Mouse (Mus musculus) midbrain, embryonic 13.5 days (tissue): ENCODE measurements at regions not wholly inside any gene's neighbourhood (a gene's known extent, or its start where the extent isn't known, plus 50 kb on each side); places are given as distances from the start of the nearest gene placed in this dataset.
A peak's percentile ranks its signal among the peaks of the same experiment; 100 is the strongest.

ENCODE experiments used
- ATAC-seq: fragments of 200-750 bp; cut with Nextera tagmentation; 2 replicates; pipeline ENCODE4 v1.8.0; 2017; ENCODE audit warnings: mild to moderate bottlenecking, moderate TSS enrichment, moderate library complexity
- H3K27ac ChIP-seq: fragments of 300-500 bp; sonication (generic); 2 replicates; pipeline ENCODE4 v1.5.1; 2015; ENCODE audit warnings: inconsistent platforms, mild to moderate bottlenecking, moderate library complexity
- H3K27me3 ChIP-seq: fragments of 300-500 bp; sonication (generic); 2 replicates; pipeline ENCODE4 v1.6.1; 2015; ENCODE audit warnings: mild to moderate bottlenecking, inconsistent platforms
- H3K36me3 ChIP-seq: fragments of 300-500 bp; sonication (generic); 2 replicates; pipeline ENCODE4 v1.6.1; 2015; ENCODE audit warnings: mild to moderate bottlenecking, inconsistent platforms
- H3K4me1 ChIP-seq: fragments of 300-500 bp; sonication (generic); replicated peaks from 2 replicates; pipeline ENCODE4 v1.6.1; 2015; ENCODE audit warnings: inconsistent platforms
- H3K4me2 ChIP-seq: fragments of 300-500 bp; sonication (generic); replicated peaks from 2 replicates; pipeline ENCODE4 v1.6.1; 2015; ENCODE audit warnings: moderate library complexity, mild to moderate bottlenecking, inconsistent platforms
- H3K4me3 ChIP-seq: fragments of 300-500 bp; sonication (generic); replicated peaks from 2 replicates; pipeline ENCODE4 v1.5.1; 2015; ENCODE audit warnings: mild to moderate bottlenecking, inconsistent platforms
- H3K9ac ChIP-seq: fragments of 300-500 bp; sonication (generic); replicated peaks from 2 replicates; pipeline ENCODE4 v1.6.1; 2015; ENCODE audit warnings: mild to moderate bottlenecking, inconsistent platforms
- H3K9me3 ChIP-seq: fragments of 300-500 bp; sonication (generic); 2 replicates; pipeline ENCODE4 v1.6.1; 2016; ENCODE audit warnings: mild to moderate bottlenecking, inconsistent platforms
- WGBS: fragments of 180-500 bp; shearing (Covaris S2); methylation state at CpG from one replicate; pipeline ENCODE4 v1.1.7; 2015; 5-methylcytosine and 5-hydroxymethylcytosine counted together

DNA sequence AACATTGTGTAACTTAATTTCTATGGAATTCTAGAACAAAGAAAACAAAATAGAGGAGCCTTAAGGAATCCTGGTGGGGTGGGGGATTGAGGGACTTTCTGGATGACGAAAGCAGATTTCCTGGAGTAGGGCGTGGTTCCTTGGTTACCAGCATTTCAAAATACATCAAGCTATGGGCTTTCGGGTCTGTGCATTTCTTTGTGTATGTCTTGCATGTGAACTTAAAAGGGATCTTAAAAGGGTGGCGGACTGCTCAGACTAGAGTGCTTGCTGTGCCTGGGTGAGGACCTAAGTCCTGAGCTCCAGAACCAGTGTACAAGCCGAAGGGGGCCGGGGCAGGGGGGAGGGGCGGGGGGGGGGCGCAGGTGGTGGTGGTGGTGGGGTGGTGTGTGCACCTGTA, 91.5 kb upstream of the Slc45a1 start:
- no peaks in the 10 kb centered on the region for H3K36me3 ChIP-seq
- no peaks in the 10 kb centered on the region for H3K9me3 ChIP-seq
- no peak overlapping the region for H3K4me3 ChIP-seq
- H3K9ac ChIP-seq: no peak overlapping the region
- 0 out of 2 replicates have a peak, but pooled peaks have one; percentile 46 for ATAC-seq
- no peak overlapping the region for H3K27ac ChIP-seq
- no peaks in the 10 kb centered on the region for H3K27me3 ChIP-seq
- peaks cover 16% of the 10 kb centered on the region; the same call in 1 of the 2 replicates for H3K4me1 ChIP-seq
- WGBS: 66% methylated on average over 8 of the region's 8 CpGs
- H3K4me2 ChIP-seq: no peak overlapping the region

DNA sequence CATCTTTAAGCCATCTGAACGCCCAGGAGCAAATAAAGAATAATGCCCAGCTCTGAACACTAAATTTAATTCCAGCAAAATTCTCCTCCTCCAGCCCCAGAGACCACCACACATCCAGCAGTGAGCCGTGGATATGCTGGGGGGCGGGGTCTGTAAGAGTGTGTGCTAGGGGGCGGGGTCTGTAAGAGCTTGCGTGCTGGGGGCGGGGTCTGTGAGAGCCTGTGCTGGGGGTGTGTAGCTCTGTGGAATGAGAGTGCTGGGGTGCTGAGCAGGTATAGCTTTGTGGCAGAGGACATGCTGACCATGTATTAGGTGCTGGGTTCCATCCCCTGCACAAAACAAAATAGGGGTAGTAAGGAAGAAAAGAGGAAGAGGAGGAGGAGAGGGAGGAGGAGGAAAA, 91.1 kb upstream of the Slc45a1 start:
- Histone ChIP-seq H3K4me3 (no peak overlapping the region), H3K4me1 (peaks cover 16% of the 10 kb centered on the region; the same call in 1 of the 2 replicates), H3K27me3 (no peaks in the 10 kb centered on the region), H3K27ac (no peak overlapping the region), H3K36me3 (no peaks in the 10 kb centered on the region), H3K9ac (no peak overlapping the region), H3K4me2 (no peak overlapping the region), H3K9me3 (no peaks in the 10 kb centered on the region)
- peak; percentile 59 for ATAC-seq
- 26% methylated on average over 6 of the region's 6 CpGs for WGBS

DNA sequence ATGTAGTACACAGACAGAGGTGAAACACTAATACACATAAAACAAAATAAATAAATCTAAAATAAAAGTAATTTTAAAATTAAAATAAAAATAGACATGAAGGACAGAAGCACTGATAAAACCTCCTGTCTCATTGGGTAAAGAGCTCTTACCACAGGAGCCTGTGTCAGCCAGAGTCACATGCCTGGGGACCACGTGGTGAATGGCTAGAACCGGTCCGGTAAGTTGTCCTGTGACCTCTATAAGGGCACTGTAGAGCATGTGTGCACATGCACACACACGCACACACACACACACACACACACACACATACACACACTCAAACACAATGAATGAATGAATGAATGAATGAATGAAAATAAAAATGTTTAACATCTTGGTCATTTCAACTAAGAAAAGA, 89.8 kb upstream of the Slc45a1 start:
- Histone ChIP-seq H3K36me3 (no peaks in the 10 kb centered on the region), H3K4me3 (no peak overlapping the region), H3K4me2 (no peak overlapping the region), H3K27ac (no peak overlapping the region), H3K9ac (no peak overlapping the region), H3K9me3 (no peaks in the 10 kb centered on the region), H3K4me1 (peaks cover 16% of the 10 kb centered on the region; the same call in 1 of the 2 replicates), H3K27me3 (no peaks in the 10 kb centered on the region)
- WGBS: 87% methylated on average over 4 of the region's 4 CpGs
- no peak for ATAC-seq

DNA sequence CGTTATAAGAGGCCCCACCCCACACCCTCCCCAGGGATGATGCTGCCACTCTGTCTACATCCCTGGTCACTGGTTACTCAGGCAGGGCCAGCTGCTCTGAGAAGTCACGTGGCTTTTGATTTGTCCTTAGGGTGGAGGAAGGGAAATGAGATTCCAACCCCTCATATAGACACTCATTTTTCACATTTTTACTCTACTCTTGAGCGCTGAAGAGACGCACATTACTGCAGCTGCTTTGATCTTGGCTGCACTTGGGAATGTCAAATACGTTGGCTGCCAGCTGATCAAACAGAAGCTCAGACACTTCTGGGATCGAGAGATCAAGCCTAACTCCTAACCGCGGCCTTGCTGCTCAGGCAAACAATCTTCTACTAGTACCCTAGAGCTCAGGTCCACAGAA, 88.2 kb upstream of the Slc45a1 start:
- Histone ChIP-seq H3K4me2 (no peak overlapping the region), H3K36me3 (no peaks in the 10 kb centered on the region), H3K9me3 (no peaks in the 10 kb centered on the region), H3K4me3 (no peak overlapping the region), H3K4me1 (0 out of 2 replicates have a peak, but pooled peaks cover 7% of the 10 kb centered on the region), H3K27ac (0 out of 2 replicates have a peak overlapping the region, but pooled peaks have one; percentile 1), H3K27me3 (no peaks in the 10 kb centered on the region), H3K9ac (no peak overlapping the region)
- peak; percentile 43; the same call in 1 of the 2 replicates for ATAC-seq
- WGBS: 56% methylated on average over 8 of the region's 8 CpGs

DNA sequence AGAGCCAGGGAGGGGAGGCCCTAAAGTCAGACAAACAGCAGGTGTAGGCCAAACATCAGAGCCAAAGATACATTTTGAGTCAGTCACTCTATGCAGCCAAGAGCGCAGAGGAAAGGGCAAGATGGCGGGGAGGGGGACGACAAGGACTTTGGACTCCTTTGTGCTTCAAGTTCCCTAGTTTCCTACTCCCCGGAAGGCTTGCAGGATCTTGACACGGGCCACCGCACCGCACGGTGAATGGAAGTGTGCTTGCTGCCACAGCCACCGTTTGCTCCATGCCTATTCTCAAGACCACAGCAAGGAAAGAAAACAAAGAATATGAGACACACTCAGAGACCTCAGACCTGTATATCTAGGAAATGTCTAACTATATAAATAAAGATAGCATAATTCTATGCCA, 86.8 kb upstream of the Slc45a1 start:
- no peak overlapping the region for H3K4me3 ChIP-seq
- no peaks in the 10 kb centered on the region for H3K9me3 ChIP-seq
- H3K27ac ChIP-seq: no peak overlapping the region
- WGBS: 73% methylated on average over 9 of the region's 9 CpGs
- H3K36me3 ChIP-seq: no peaks in the 10 kb centered on the region
- 0 out of 2 replicates have a peak, but pooled peaks cover 7% of the 10 kb centered on the region for H3K4me1 ChIP-seq
- H3K4me2 ChIP-seq: no peak overlapping the region
- H3K27me3 ChIP-seq: no peaks in the 10 kb centered on the region
- no peak for ATAC-seq
- H3K9ac ChIP-seq: no peak overlapping the region

DNA sequence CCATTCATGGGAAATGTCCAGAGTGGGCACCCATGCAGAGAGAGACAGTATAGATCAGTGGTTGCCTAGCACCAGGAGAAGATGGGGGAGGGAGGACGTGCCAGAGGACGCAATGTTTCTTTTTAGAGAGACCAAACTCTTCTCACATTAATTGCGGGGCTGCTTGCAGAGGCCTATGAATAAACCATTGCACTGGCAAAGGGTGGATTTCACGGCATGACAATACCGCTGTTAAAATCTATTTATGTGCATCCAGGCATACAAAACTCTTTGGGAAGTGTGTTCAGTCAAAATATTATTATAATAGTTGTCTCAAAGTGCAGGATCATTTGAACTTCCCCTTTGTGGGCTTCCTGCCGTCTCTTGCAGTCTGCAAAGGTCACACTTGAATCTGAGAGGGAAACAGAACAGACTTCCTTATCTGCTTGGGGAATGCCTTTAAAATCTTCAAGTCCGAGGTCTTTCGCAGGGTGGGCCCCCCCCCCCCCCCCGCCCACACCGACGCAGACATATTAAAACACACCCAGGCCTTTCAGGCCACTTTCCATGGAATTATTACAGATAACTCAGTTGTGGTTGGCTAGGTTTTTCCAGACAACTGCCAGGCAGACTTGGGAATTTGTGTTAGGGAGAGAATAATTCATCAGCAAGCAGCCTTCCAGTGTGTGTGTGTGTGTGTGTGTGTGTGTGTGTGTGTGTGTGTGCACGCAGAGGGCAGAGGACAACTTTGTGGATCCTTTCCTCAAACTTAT, 78.3 kb upstream of the Slc45a1 start:
- 6% methylated on average over 12 of the region's 12 CpGs for WGBS
- Histone ChIP-seq H3K27ac (peak overlapping the region; percentile 68), H3K4me2 (no peak overlapping the region), H3K36me3 (no peaks in the 10 kb centered on the region), H3K9me3 (peaks cover 3% of the 10 kb centered on the region; the same call in 1 of the 2 replicates), H3K9ac (no peak overlapping the region), H3K27me3 (peaks cover 4% of the 10 kb centered on the region; the same call in 1 of the 2 replicates), H3K4me3 (no peak overlapping the region), H3K4me1 (peaks cover 27% of the 10 kb centered on the region)
- peak; percentile 77 for ATAC-seq

DNA sequence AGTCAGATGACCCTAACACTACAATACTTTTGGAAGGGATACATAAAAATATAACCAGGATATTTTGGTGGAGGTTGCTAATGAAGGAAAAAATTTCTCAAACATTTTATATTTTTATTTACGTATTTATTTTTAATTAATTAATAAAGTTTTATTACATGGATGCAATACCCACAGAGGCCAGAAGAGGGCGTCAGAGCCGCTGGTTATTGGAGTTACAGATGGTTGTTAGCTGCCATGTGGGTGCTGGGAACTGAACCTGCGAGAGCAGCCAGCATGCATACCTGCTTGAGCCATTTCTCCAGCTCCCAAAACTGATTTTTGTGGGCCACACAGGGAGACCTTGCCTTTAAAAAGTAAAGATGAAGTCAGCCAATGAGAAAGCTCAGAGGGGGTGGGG, 74.6 kb upstream of the Slc45a1 start:
- H3K36me3 ChIP-seq: no peaks in the 10 kb centered on the region
- H3K9ac ChIP-seq: no peak overlapping the region
- peaks cover 3% of the 10 kb centered on the region; the same call in 1 of the 2 replicates for H3K9me3 ChIP-seq
- H3K4me3 ChIP-seq: no peak overlapping the region
- 60% methylated on average over 4 of the region's 4 CpGs for WGBS
- peaks cover 30% of the 10 kb centered on the region for H3K4me1 ChIP-seq
- peaks cover 4% of the 10 kb centered on the region; the same call in 1 of the 2 replicates for H3K27me3 ChIP-seq
- ATAC-seq: no peak
- no peak overlapping the region for H3K27ac ChIP-seq
- no peak overlapping the region for H3K4me2 ChIP-seq

DNA sequence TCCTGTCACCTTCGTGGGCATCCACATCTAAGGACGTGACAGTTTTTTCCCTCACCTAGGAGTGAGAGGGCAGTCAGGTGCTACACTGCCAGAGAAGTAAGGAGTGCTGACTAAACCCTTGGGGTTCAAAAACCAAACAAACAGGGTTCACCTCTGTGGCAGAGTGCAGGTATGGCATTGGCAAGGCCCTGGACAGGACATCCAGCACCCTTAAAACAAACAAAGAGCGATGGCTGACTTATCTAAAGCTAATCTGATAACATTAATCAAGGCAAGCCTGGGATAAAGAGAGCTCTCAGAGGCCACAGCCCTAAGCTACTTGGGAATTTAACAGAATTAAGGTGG, 74.1 kb upstream of the Slc45a1 start:
- H3K27me3 ChIP-seq: peaks cover 4% of the 10 kb centered on the region; the same call in 1 of the 2 replicates
- H3K9me3 ChIP-seq: peaks cover 3% of the 10 kb centered on the region; the same call in 1 of the 2 replicates
- no peak overlapping the region for H3K9ac ChIP-seq
- no peaks in the 10 kb centered on the region for H3K36me3 ChIP-seq
- WGBS: 83% methylated on average over 3 of the region's 3 CpGs
- H3K4me1 ChIP-seq: peaks cover 29% of the 10 kb centered on the region
- H3K4me2 ChIP-seq: no peak overlapping the region
- H3K27ac ChIP-seq: no peak overlapping the region
- no peak for ATAC-seq
- no peak overlapping the region for H3K4me3 ChIP-seq

DNA sequence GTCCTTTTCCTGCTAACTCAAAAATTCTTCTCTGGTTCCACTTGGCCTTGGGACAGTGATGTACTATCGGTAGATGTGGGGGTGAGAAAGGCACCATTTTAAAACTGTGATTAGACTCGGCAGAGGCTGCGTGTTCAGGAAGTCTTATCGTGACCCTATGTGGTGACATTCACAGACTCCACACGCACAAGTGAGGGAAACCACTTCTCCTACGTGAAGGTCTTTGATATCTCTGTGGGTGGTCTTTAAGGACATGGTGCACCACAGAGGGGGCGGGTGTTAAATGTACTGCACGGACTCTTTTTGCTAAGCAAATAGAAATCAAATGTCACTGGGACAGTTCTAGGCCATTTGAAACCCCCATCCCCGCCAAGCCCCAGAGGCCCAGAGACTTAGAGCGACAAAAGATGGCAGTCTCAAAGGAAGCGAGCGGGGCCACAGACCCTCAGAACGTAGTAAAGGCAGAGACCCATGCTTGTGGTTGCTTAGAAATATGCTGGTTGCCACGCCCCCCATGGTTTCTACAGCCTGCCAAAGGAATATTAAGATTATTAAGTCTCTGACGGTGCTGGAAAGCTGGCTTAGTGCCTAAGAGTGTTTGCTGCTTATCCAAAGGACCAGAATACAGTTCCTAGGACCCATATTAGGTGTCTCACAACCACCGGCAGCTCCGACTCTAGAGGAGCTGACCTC, 73.6 kb upstream of the Slc45a1 start:
- Histone ChIP-seq H3K4me3 (no peak overlapping the region), H3K4me1 (peaks cover 25% of the 10 kb centered on the region), H3K36me3 (no peaks in the 10 kb centered on the region), H3K27me3 (peaks cover 4% of the 10 kb centered on the region; the same call in 1 of the 2 replicates), H3K4me2 (no peak overlapping the region), H3K9ac (no peak overlapping the region), H3K27ac (no peak overlapping the region), H3K9me3 (peaks cover 3% of the 10 kb centered on the region; the same call in 1 of the 2 replicates)
- WGBS: 83% methylated on average over 17 of the region's 17 CpGs
- ATAC-seq: no peak

DNA sequence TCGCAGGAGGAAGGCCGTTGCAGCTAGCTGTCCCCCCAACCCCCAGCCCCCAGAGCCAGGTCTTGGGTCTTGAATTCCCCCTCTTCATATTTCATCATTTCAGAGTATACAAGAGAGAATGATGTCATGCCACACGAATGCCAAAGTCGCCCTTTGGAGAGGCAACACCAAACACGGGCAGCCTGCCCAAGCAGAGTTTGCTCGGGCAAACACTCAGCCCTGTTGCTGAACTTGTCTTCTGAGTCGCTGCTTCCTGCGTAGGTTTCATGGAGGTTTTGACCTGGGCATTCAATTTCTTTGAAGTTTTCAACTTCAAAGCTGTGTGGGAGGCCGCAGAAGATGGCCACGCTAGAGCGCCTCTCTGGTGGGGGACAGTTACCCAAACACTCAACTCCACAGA, 72.8 kb upstream of the Slc45a1 start:
- no peak overlapping the region for H3K4me2 ChIP-seq
- no peak overlapping the region for H3K9ac ChIP-seq
- ATAC-seq: no peak
- peaks cover 22% of the 10 kb centered on the region for H3K4me1 ChIP-seq
- H3K27ac ChIP-seq: no peak overlapping the region
- H3K27me3 ChIP-seq: peaks cover 4% of the 10 kb centered on the region; the same call in 1 of the 2 replicates
- no peak overlapping the region for H3K4me3 ChIP-seq
- WGBS: 90% methylated on average over 11 of the region's 11 CpGs
- H3K36me3 ChIP-seq: no peaks in the 10 kb centered on the region
- peaks cover 3% of the 10 kb centered on the region; the same call in 1 of the 2 replicates for H3K9me3 ChIP-seq

DNA sequence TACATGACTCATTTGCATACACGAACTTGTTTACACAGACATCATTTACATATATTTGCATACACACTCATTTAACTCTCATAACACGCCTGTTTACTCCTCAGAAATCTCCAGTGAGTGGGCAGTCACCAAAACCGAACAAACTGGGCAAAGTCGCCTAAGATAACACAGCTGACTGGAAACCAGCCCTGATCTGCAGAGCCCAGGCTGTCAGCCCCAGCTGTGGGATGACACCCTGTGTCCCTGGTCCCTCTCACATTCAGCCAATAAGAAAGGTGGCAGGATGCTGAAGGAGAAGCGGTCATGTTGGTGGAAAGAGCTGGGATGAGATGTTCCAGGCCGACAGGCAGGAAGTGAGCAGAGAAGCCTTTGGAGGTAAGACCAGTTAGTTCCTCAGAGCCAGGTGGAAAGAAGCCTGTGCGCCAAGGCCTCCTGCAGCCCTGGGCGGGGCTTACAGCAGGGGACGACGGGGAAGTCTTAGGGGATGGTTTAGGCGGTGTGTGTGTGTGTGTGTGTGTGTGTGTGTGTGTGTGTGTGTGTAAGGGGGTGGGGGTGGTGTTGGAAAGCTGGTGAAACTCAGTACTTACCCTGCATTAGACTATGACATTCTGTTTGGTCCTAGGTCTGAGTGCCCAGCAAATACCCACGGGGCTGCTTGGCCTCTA, 69.8 kb upstream of the Slc45a1 start:
- H3K36me3 ChIP-seq: no peaks in the 10 kb centered on the region
- whole genome bisulfite sequencing: 46% methylated on average over 12 of the region's 12 CpGs
- H3K4me3 ChIP-seq: no peak overlapping the region
- no peaks in the 10 kb centered on the region for H3K27me3 ChIP-seq
- peak; percentile 50; the same call in 1 of the 2 replicates for ATAC-seq
- peak overlapping the region; percentile 35; the same call in 1 of the 2 replicates for H3K27ac ChIP-seq
- peak overlapping the region; percentile 7 for H3K4me2 ChIP-seq
- H3K9me3 ChIP-seq: peaks cover 2% of the 10 kb centered on the region; the same call in 1 of the 2 replicates
- no peak overlapping the region for H3K9ac ChIP-seq
- 0 out of 2 replicates have a peak, but pooled peaks cover 23% of the 10 kb centered on the region for H3K4me1 ChIP-seq

DNA sequence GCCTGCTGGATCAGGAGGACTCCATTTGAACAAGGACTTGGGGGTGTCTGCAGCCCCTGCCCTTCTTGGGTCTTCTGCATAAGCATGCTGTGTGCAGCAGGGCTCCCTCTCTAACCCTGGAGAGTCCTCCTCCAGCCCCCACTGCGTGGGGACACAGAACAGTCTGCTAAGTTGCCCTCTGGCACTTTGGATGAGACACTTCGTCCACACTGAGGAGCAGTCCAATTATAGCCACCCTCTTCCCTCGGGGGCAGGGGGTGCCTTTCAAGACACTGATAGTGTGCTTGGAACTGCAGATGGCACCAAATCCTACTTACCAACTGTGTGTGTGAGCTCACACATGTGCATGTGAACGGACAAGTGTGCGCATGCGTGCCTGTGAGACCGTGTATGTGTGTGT, 65.9 kb upstream of the Slc45a1 start:
- Histone ChIP-seq H3K27ac (no peak overlapping the region), H3K36me3 (no peaks in the 10 kb centered on the region), H3K9me3 (no peaks in the 10 kb centered on the region), H3K4me1 (0 out of 2 replicates have a peak, but pooled peaks cover 23% of the 10 kb centered on the region), H3K9ac (no peak overlapping the region), H3K4me3 (no peak overlapping the region), H3K27me3 (no peaks in the 10 kb centered on the region), H3K4me2 (no peak overlapping the region)
- WGBS: 83% methylated on average over 7 of the region's 7 CpGs
- no peak for ATAC-seq
